Mouse (Mus musculus) Patski (cell line): ENCODE results near the gene Abraxas2. TPM values are rescaled to one million over a fixed set of nuclear protein-coding genes. Genes with fewer than 3 reads are reported as not detected.

Source experiments
- ATAC-seq: fragments of 100-300 bp; one replicate; pipeline ENCODE4 v1.8.0; 2021
- CTCF ChIA-PET: fragments of 350-600 bp; sonication (Branson Sonifier 250); formaldehyde crosslinking; loops from one replicate; lab custom pipeline; 2022; ENCODE audit warnings: inconsistent platforms; lab: Charles Lee
- POLR2A ChIA-PET: fragments of 350-600 bp; sonication (Branson Sonifier 250); formaldehyde crosslinking; loops from one replicate; lab custom pipeline; 2022; ENCODE audit warnings: antibody characterized with exemption, inconsistent platforms; lab: Charles Lee
- DNase-seq: peaks from one replicate; pipeline ENCODE4 v3.0.0-alpha.2; 2011; ENCODE audit warnings: low read depth, low spot score
- H3K27me3 ChIP-seq: fragments of 371-371 bp; one replicate; pipeline ENCODE4 v1.5.1; 2021
- CTCF ChIP-seq: fragments of 100-300 bp; IDR thresholded peaks from one replicate; pipeline ENCODE4 v1.5.1; 2021
- in situ Hi-C: fragments of 300-500 bp; cut with MboI; formaldehyde crosslinking; loops from 3 replicates; pipeline ENCODE4 v1.11.1; 2018; ENCODE audit warnings: low pct_unique_long_range_greater_than_20kb, mixed read lengths
- polyA plus RNA-seq: library from polyadenylated mRNA; unstranded; gene quantifications from one replicate; pipeline ENCODE4 v1.2.3, GENCODE M21; 2021

Abraxas2 gene
- polyA plus RNA-seq = 40.5 TPM

DNA sequence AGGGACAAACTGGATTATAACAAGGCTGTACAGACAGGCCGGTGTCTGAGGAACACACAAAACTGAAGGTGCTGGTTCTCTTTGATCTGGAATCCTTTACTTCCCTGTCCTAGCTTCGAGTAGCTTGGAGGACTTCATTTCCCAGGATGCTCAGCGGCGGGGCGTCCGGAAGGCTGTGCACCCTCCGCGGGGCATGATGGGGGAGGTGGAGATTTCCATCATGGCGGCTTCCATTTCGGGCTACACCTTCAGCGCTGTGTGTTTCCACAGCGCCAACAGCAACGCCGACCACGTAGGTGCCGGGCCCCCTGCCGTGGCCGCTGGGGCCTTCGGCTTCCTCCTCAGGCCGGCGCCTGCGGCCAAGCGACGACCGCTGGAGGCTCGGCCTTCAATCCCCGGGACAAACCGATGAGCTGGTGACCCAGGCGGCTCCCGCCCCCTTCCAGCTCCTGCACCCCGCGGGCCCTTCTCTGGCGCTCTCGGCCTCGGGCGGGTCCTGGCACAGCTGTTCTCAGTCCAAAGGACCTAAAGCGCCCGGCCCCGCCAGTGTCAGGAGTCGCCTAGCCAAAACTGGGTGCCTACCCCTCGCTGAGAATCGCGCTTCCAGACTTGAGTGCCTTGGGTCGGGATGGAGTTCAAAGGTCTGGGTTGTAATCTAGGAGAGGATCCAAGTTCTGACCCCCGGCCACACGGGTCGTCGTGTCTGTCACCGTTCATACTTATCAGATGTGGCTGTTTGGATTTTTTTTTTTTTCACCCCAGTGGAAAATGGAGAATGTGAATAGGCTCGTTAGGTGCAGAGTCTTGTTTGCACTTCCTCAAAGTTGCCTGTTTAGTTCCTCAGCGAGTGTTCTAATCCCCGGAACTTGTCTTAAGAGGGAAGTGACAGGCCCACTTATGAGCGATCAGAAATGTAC is at the start of gene Abraxas2:
Abraxas2 (plus strand) TSS at position 184 of the 917 bp plus-strand sequence.
- ATAC-seq = peak; percentile 92
- ChIA-PET POLR2A (no interaction called here), CTCF (no interaction called here)
- no peaks in the 10 kb centered on the region for H3K27me3 ChIP-seq
- peak; percentile 25 for DNase-seq
- in situ Hi-C loops = no loop called here
- no peak for TF ChIP-seq CTCF

DNA sequence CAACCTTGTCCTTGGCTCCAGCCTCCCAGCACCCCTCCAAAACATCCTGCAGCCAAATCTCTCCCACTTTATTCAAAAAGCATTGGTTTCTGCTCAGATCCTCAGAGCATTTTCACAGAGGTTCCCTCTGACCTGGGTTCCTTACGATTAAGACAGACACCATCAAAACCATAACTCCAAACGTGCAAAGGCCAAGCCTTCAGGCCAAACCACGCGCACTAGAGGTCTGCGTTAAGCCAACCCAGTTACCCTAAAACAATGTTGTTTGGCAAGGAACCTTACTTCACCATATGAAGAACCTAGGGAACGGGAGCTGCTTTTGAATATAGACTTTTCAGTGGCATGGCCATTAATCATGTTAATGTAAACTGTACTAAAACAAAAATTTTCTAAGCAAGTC is 49.3 kb upstream of the Abraxas2 start:
- no peak for ATAC-seq
- DNase-seq = no peak
- CTCF ChIA-PET = interaction anchor here (1.6 to 5.3 kb wide), 3 partner anchors 44 to 152 kb away, joined by 3 to 68 read pairs (median 7); no protein-coding TSS in a partner anchor
- in situ Hi-C loops = loop anchor here (5.0 to 10.0 kb wide), 2 partner anchors 152 to 235 kb away; partner anchors contain the start of gene Oat
- POLR2A ChIA-PET = interaction anchor here (0.6 to 1.8 kb wide), 6 partner anchors 14 to 153 kb away, joined by 3 to 8 read pairs (median 4); no protein-coding TSS in a partner anchor
- no peak for TF ChIP-seq CTCF
- H3K27me3 ChIP-seq = no peaks in the 10 kb centered on the region

DNA sequence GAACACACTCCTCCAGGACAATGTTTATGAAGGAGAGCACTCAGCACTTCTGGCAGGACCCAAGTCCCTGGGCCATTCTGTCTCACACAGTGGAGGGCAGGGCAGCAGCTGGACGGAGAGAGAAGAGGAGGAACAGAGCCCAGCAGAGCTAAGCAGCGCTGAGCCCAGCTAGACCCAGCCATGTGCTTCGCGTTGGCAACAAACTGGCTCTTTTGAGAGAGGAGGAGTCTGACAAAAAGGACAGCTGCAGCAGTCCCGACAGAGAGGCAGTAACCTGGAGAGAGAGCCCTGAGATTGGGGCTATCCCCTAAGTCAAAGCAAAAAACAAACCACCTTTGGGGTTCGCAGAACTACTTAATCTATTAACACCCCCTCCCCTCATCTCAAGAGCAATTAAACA is 48.7 kb upstream of the Abraxas2 start:
- ATAC-seq = no peak
- no peak for DNase-seq
- in situ Hi-C loops = loop anchor here (10.0 kb wide), 1 partner anchor 236 kb away; the partner anchor contains the start of gene Oat
- CTCF ChIA-PET = interaction anchor here (1.0 to 5.3 kb wide), 11 partner anchors 9 to 159 kb away, joined by 3 to 68 read pairs (median 4); no protein-coding TSS in a partner anchor
- no peak for TF ChIP-seq CTCF
- POLR2A ChIA-PET = interaction anchor here (0.7 to 1.8 kb wide), 4 partner anchors 15 to 154 kb away, joined by 3 to 8 read pairs (median 4); no protein-coding TSS in a partner anchor
- H3K27me3 ChIP-seq = no peaks in the 10 kb centered on the region

DNA sequence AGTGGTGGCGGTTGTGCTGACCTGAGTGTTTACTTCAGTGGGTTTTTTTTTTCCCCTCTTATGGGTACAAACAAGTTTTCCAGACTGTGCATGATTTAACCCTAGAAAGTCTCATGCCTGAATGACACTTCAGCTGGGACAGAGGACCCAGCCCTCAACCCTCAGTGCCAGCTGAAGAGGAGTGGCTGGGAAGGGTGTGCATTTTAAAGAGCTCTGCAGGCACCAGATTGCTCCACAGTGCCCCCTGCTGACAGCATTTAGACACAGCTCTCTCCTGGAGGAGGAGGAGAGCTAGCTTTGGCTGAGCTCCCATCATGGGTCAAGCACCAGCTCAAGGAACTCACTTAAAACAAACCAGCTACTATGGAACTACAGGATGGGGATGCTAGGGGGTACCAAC is 48.1 kb upstream of the Abraxas2 start:
- no peak for TF ChIP-seq CTCF
- ATAC-seq (peak; percentile 40), DNase-seq (no peak)
- H3K27me3 ChIP-seq = no peaks in the 10 kb centered on the region
- CTCF ChIA-PET = interaction anchor here (0.7 to 5.3 kb wide), 18 partner anchors 9 to 193 kb away, joined by 3 to 68 read pairs (median 3); no protein-coding TSS in a partner anchor
- in situ Hi-C loops = loop anchor here (10.0 kb wide), 1 partner anchor 236 kb away; the partner anchor contains the start of gene Oat
- POLR2A ChIA-PET = interaction anchor here (1.6 to 1.8 kb wide), 2 partner anchors 29 to 155 kb away, joined by 3 to 8 read pairs; no protein-coding TSS in a partner anchor

DNA sequence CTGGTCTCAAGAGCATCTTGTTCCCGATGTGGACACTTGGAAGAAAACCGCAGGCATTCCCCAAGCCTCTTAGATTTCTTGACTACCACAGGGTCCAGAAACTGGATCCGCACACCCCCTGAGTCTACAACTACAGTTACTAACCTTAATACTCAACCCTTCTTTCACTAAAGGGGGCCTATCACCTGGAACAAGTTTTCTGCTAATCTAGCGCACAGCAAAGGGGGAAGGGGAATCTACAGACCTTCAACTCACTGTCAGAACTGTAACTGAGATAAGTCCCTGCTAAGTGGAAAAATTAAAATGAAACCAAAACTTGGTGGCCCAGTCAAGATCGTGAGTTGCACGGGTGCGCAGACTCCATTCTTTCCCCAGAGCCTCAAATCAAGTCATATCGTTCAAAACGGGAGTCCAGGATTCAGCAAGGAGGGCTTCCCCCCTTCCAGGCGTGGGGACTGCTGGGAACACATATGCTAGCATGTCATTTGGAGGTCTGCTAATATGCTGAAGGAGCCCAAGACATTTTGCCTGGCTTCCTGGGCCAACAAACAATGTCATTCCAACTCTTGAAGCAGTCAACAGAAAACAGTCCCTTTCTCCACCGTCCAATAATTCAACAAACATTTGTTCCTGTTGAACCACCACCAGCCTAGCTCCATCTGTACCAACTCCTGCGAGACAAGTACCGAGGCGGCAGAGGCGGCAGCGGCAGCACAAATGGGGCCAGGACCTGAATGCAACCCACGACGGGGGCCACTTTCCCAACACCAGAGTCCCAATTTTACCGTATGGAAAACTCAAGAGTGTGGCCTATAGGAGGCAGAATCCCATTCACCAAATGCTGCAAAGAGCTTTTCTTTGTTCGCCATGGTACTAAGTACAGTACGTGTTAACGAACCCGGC is 47.1 kb upstream of the Abraxas2 start:
- ChIA-PET CTCF (interaction anchor here (0.7 to 5.3 kb wide), 10 partner anchors 10 to 192 kb away, joined by 3 to 68 read pairs (median 4); no protein-coding TSS in a partner anchor), POLR2A (interaction anchor here (1.2 to 1.8 kb wide), 2 partner anchors 155 to 156 kb away, joined by 4 to 8 read pairs; no protein-coding TSS in a partner anchor)
- ATAC-seq (no peak), DNase-seq (no peak)
- in situ Hi-C loops = loop anchor here (10.0 kb wide), 1 partner anchor 237 kb away; the partner anchor contains the start of gene Oat
- H3K27me3 ChIP-seq = no peaks in the 10 kb centered on the region
- no peak for TF ChIP-seq CTCF

DNA sequence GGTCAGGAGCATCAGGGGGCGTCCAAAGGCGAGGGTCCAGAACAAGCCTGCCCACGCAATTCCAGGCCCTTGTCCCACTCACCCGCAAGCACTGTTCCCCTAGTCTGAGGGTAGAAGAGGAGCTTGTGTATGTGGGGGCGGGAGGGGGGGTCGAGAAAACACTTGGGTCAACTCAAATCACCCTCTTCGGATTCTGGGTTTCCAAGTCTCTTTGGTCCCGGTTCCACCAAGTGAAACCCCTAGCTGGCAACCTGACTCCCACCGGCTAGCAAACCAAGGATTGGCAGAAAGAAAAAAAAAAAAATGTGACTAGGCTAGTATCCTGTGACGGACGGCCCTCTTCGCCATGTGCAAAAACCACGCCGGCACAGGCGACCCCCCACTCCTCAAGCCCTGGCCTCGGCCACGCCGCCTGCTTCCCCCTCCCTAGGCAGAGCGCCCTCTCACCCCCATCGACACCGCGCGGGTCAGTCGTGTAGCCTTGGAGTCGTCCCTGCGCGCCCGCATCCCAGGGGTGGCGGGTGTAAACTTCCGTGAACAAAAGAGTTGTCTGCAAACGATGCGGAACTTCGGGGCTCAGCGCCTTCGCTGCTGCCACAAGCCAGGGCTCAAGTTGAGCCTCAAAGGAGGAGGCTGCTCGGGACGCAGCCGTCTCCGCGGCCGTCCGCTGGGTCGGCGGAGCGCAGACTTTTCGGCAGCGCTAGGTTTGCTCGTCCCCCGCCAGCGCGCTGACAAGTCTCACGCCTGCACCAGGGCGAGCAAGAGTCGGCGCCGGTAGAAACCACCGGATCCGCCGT is 46.2 kb upstream of the Abraxas2 start:
- no peak for DNase-seq
- peak; percentile 34 for ATAC-seq
- ChIA-PET POLR2A (interaction anchor here (1.2 to 1.5 kb wide), 4 partner anchors 11 to 156 kb away, joined by 3 to 4 read pairs (median 4); no protein-coding TSS in a partner anchor), CTCF (interaction anchor here (1.1 to 5.3 kb wide), 5 partner anchors 83 to 159 kb away, joined by 3 to 68 read pairs (median 3); no protein-coding TSS in a partner anchor)
- TF ChIP-seq CTCF = no peak
- in situ Hi-C loops = loop anchor here (10.0 kb wide), 1 partner anchor 238 kb away; the partner anchor contains the start of gene Oat
- no peaks in the 10 kb centered on the region for H3K27me3 ChIP-seq

DNA sequence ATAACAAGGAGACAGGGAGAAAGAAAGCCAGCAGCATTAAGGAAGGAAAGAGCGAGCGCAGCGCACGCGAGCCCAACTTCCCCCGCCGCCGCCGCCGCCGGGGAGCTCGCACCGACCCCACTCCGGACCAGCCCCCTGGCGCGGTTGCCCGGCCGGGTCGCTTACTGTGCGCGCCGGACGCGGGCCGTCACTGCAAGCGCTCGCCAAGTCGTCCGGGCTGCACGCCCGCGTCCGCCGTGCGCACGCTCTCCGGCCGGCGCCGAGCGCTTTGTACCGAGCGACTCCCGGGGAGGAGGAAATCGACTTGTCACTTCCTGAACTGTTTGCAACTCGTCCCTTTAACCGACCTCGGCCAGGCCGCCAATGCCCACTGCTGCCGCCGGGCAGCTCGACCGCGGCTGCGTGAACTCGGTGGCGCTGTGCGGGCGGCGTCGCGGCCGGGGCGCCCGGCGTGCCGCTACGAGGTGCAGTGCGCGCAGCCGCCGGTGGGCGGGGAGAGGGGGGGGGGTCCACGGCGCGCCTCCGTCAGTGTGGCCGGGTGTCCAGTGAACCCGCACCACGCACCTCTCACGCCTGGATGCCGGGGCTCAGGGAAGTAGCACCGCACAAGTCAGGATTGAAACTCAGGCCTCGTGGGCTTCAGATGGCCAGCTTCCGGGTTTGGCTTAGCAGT is 45.5 kb upstream of the Abraxas2 start, which contains the start of gene Fam53b:
Fam53b (minus strand) TSS at position 471 of the 673 bp plus-strand sequence.
- ChIA-PET POLR2A (interaction anchor here (1.2 to 1.5 kb wide), 3 partner anchors 12 to 142 kb away, joined by 3 to 4 read pairs (median 3); no protein-coding TSS in a partner anchor), CTCF (interaction anchor here (1.1 to 1.9 kb wide), 4 partner anchors 35 to 158 kb away, joined by 3 to 6 read pairs (median 4); no protein-coding TSS in a partner anchor)
- no peaks in the 10 kb centered on the region for H3K27me3 ChIP-seq
- peak; percentile 46 for ATAC-seq
- in situ Hi-C loops = loop anchor here (10.0 kb wide), 1 partner anchor 239 kb away; the partner anchor contains the start of gene Oat
- TF ChIP-seq CTCF = no peak
- no peak for DNase-seq

DNA sequence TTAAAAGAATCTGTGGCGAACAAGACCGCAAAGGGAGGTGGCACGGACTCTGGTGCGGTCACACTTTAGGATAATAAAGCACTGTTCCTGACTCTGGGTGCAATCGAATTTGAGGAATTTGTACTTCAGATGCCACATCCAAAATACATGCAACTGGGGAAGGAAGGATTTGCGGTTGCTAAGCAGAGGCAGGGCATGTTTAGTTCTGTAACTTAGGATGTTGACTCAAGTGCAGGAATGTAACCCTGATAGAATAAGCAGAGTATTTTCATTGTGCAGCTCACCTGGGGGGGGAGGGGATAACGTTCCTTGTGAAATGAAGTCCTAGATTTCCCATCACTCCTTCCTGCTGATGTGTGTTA is 45.0 kb upstream of the Abraxas2 start:
- CTCF ChIA-PET = interaction anchor here (1.1 to 1.9 kb wide), 5 partner anchors 34 to 158 kb away, joined by 3 to 6 read pairs (median 4); no protein-coding TSS in a partner anchor
- no peak for TF ChIP-seq CTCF

More for the DNA sequence above, 45.0 kb upstream of the Abraxas2 start:
- DNase-seq = no peak
- POLR2A ChIA-PET = interaction anchor here (1.2 to 1.5 kb wide), 3 partner anchors 12 to 142 kb away, joined by 3 to 4 read pairs (median 3); no protein-coding TSS in a partner anchor
- peak; percentile 36 for ATAC-seq
- in situ Hi-C loops = loop anchor here (10.0 kb wide), 1 partner anchor 239 kb away; the partner anchor contains the start of gene Oat
- H3K27me3 ChIP-seq = no peaks in the 10 kb centered on the region
